Mouse (Mus musculus): ENCODE results near the gene Morf4l1. TPM values are rescaled to one million over a fixed set of nuclear protein-coding genes. Genes with fewer than 3 reads are reported as not detected.

Gene Morf4l1
- polyA plus RNA-seq (2012; rRNA removed), result 448 and 461 TPM in 2 replicates

DNA sequence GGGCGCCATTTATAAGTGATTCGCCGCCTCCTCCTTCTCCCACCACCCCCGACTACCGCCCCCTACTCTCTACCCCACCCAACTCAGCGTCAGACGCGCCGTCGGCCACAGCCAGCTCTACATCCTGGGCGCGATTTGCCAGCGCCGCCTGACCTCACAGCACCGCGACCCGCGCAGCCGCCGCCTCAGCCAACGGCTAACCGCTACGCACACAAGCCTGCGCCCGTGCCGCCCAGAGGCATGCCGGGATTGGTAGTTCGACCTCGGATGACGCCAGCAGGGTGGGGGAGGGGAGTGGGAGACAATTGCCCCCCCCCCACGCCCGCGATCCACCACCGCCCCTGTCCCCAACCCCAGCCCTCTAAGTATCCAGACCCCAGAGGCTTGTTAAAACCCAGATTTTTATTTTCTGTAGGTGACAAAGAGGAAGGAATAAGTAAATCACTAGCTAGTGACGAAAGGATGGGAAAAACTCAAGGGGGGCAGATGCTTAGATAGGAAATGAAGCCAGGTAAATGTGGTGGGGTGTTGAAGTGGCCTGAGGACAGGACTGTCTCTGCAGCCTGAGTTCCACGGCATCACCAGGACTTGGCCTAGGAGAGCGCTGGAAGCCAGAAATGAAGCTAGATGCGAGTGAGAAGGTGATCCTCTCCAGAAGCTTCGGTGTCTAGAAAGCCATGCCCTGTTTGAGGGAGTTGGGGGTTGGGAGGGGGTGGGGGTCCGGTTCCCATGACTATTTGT is at the start of gene Morf4l1:
Gene Morf4l1 (minus strand): TSS at position 208 of the 741 bp plus-strand sequence.
- peak; percentile 97 to 99 for DNase-seq (ENCODE audit: extremely low spot score in 1 of 2, low spot score in 1 of 2)

DNA sequence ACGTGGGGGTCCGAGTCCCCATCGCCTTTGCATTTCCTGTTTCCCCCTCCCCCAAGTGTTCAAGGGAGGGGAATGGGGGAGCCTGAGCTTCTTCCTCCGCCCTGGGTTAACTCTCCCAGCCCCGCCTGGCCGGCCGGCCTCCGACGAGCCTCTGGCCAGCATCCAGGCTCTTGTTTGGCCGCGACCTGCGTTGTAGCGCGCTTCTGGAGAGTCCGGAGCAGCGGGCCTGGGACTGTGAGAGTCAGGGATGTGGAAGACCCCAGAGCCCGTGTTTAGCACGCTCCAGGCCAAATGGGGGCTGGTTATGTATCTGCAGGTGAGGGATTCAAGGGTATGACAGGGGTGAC is 49.1 kb upstream of the Morf4l1 start:
- DNase-seq (ENCODE audit: extremely low spot score in 1 of 2, low spot score in 1 of 2), result no peak

DNA sequence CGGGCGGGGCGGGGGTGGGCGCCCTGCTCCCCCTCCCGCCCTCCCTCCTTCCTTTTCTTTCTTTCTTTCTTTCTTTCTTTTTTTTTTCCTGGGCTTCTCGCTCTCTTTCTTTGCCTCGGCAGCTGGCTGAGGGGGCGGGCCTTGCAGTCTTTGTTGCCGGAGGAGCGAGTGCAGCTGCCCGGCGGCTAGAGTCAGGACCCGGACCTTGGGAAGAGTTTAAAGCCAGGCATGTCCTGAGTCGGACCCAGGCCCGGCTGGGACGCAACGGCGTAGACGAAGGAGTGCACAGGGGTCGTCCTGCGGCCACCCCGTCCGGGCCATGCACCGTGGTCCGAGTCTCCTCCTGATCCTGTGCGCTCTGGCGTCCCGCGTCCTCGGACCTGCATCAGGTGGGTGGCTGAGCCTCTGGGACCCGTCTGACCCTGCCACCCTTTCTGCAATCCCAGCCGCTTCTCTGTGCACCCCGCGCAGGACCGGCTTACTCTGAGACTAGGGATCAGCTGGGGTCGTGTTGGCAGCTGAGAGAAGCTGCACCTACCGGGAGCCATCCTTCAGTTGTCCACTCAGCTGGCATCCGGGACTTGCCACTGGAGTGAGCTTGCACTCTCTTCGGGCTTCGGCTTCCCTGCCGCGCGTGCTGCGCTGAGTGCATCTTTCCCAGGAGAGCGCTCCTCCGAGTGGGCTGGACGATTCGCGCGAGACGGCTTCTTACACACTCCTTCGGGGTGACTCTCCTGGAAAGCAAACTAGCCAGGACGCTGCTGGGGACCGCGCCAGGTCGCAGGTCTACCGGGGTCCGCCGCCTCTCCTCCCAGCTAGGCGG is 48.6 kb upstream of the Morf4l1 start, which contains the start of gene Adamts7:
Gene Adamts7 (plus strand): TSS at position 144 of the 823 bp plus-strand sequence.
- peak in 1 of 2 experiments; percentile 45 for DNase-seq (ENCODE audit: extremely low spot score in 1 of 2, low spot score in 1 of 2)

DNA sequence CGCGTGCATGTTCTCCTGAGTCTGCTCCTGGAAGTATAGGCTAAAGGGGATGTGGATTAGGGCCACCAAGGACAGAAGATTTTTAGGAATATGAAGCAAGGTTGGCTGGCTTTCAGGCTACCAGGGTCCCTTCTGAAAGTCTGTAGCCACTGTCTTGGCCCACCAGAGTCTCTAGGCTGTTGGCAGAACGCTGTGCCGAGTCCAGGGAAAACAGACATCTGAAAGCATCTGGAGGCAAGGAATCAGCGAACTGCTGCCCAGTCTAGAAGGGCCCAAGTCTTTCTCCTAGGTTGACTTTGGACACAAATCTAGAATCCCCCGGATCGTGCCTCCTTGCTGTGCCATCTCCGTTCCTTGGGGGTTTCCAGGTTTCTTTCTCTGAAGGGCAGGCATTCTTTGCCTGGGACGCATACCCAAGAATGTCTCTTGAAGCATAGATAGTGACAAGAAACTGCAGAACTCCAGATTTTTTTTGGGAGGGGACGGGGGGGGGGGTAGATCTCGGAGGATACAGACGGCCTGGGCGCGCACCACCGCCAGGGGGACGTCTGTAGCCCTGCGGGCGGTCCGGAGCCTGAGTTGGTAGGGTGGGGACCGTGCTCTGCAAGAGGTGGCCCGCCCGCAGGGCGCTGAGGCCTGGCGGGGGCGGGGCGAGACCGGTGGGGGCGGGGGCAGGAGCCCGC is 47.8 kb upstream of the Morf4l1 start:
- no peak for DNase-seq (ENCODE audit: extremely low spot score in 1 of 2, low spot score in 1 of 2)

DNA sequence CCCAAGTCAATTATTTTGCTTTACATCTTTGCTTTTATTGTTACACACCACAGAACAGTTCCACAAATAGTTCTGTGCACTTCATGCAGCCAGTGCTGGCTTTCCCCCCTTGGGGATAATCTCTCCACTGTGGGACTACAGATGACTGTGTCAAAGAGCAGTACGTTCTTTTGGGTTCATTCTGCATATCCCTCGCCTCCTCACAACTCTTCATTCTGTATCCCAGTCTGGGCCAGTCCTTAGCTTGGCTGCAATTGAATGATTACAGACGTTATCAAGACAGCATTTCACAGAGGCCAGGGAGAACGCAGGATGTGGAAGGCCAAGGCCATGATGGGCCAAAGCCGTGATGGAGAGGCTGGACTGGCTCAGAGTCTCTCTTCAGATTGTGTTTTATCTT is 32.3 kb upstream of the Morf4l1 start:
- no peak for DNase-seq (ENCODE audit: extremely low spot score in 1 of 2, low spot score in 1 of 2)

DNA sequence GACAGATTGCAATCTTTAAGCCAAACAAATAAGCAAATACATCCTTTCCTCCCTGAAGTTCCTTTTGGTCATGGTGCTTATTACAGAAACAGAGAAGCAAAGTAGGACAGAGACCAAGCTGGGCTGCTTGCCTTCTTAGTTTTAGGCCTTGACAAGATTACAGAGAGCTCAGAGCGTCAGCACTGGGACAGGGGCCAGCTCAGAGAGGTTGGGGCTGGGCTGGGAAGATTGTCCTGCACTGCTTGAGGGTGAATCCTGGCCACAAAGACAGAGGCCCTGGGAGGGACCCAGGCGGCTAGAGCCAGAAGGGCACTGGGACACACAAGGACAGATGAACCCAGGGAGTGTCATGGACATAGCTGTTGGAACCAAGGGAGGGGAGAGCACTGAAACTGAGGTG is 31.2 kb upstream of the Morf4l1 start:
- no peak for DNase-seq (ENCODE audit: extremely low spot score in 1 of 2, low spot score in 1 of 2)

DNA sequence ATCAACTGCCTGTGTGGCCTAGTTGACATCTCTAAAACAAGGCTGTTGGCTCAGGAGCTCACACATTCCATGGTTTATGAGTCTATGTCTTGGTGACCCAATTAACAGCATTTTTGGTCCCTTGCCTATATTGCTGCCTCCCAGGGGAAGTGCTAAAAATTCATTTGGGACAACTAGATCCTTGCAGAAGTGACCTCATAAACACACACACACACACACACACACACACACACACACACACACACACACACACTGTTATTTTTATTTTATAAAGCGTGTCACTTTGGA is 22.0 kb upstream of the Morf4l1 start:
- DNase-seq (ENCODE audit: extremely low spot score in 1 of 2, low spot score in 1 of 2), result no peak

DNA sequence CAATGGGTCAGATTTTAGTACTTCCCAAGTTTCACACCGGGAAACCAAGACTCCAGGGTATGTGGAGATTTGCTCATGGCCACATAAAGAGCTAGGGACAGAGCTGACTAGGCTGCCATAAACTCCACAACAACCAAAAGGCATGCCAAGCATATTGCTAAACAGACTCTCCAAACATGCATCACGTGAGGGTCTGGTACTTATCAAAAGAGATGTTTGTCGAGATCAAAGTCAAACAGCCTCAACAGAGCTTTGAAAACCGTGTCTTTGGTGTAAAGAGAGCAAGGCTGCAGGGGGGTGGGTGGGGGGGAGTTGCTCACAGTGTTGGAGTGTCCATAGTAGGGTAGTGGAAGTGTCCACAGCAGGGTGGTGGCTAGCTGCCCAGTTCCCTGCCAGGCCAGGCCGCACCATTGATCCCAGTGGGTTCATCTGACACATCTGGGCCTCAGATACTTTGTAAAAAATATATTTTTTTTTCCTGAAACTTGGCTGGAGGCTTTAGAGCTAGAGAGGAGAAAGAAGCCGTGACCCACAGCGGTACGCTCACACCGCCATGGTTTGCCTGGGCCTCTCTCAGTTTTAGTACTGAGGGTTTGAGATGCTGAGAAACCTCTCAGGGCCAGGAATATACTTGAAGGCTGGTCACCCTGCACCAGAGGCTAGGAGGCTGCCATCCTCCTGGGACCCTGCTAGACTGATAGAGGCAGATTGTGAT is 21.5 kb upstream of the Morf4l1 start:
- no peak for DNase-seq (ENCODE audit: extremely low spot score in 1 of 2, low spot score in 1 of 2)

DNA sequence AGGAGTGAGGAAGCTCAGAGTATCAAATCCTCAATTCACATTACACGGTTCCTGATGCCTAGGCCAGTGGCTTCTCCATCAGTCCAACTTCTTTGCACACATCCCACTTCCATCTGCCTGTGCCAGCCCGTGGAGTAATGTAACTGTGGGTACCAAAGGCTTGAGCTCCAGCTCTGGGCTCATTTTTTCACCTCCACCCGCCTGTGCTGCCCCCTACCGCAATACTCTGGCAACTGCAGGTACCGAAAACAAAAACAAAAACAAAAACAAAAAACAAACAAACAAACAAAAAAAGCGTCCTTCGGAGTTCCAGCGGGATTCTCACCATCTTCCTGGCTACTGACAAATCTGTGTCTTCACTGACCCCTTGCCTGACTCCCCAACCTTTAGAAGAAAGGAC is 20.9 kb upstream of the Morf4l1 start:
- no peak for DNase-seq (ENCODE audit: extremely low spot score in 1 of 2, low spot score in 1 of 2)

DNA sequence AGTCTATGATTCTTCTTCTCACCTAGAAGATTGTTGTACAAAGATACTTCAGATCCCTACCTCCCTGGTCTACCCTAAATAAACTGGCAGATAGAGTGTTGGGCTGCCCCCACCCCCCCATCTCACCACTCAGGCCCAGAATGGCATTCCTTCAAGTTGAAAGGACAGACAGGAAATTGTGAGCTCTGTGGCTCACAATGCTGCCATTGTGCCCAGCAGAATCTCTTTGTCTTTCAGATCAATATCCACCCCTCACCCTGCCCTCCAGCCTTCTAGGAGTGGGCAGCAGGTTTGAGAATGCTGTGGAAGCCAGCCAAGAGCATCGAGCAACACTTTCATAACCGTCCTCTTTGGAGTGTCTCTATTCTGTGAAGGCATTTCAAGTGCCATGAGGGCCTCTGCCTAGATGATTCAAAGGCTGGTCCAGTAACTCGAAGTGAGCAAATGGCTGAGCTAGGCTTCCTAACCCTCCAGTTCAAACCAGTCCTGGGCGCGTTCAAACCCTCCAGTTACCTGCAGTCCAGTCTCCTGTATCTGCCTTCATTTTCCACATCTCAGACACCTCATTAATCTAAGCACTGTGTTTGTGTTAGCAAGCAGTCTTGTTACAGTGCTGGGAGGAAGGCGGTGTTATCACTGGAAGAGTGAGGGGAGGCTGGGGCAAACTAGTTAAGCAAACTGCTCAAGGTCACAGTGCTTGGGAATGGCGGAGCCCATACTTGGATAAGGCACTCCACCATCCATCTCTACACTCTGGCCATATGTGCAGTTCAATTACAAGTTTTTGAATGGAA is 19.2 kb upstream of the Morf4l1 start:
- no peak for DNase-seq (ENCODE audit: extremely low spot score in 1 of 2, low spot score in 1 of 2)

DNA sequence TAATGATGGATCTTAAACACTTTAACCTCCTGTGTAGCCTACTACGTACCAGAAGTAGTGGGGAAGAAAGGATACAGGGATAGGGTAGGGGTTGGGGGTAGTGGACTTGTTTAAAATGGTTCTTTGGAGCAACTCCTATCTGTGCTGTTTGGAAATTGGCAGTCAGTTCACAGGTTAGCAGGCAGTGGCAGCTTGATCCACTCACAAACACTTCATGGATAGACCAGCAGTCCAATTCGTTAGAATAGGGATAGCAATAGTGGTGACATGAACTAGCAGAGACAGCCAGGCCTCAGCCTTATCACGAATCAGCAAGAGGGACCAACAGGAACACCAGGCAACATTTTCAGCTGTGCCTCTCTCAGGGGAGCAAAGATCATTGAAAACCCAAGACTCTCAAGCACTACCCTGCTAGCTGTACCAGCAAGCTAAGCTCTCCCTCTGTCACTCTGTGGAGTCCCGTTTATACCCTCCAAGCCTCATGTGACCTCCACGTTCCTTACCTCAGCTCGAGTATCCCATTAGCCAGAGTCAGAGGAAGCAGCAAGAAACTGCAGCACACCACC is 14.1 kb upstream of the Morf4l1 start:
- DNase-seq (ENCODE audit: extremely low spot score in 1 of 2, low spot score in 1 of 2), result no peak

DNA sequence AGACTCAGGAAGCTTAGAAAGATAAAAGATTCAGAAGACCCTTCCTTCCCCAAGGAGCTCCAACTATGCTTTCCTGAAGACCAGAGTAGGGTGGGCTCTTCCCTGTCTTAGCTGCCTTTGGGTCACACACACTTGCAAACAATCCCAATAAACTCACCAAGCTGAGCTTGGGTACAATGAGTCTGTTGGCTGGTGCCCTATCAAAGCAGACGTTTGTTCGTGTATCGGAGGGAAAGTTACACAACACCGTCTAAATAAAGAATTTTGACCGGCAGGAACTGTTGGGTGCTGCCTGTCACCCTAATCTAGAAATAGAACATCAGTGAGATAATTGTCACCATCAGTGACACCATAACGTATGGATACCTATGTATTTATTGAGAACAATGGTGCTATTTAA is 12.6 kb upstream of the Morf4l1 start:
- no peak for DNase-seq (ENCODE audit: extremely low spot score in 1 of 2, low spot score in 1 of 2)

DNA sequence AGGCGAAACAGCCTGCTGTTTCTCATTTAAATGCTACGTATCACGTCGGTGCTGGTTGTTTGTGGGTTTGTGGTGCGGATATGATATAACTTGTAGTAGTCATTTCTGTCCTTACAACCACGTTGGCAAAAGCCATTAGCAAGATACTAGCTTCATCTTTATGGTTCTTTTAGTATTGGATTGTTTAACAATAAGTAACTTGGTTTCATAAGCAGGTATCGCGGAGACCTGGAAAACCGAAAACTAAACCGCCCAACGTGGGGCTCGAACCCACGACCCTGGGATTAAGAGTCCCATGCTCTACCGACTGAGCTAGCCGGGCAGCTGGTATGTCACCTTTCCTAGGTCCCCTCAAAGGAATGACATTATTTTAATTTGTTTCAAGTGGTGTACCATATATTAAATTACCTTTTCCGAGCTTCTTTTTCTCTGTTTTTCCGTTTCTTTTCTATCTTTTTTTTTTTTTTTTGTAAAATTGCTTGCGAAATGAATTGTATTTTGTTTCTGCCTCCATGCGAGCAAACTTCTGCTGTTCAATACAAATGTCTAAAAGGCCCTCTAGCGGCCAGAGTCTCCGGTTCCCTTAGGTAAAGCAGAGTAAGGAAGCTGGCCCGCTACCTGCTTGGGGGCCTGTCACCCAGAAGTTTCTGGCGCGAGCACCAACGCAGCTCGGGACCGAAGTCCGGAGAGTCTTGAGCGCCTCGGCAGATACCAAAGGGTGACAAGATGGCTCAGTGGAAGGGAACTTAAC is 11.9 kb upstream of the Morf4l1 start:
- peak; percentile 65 to 92 for DNase-seq (ENCODE audit: extremely low spot score in 1 of 2, low spot score in 1 of 2)

DNA sequence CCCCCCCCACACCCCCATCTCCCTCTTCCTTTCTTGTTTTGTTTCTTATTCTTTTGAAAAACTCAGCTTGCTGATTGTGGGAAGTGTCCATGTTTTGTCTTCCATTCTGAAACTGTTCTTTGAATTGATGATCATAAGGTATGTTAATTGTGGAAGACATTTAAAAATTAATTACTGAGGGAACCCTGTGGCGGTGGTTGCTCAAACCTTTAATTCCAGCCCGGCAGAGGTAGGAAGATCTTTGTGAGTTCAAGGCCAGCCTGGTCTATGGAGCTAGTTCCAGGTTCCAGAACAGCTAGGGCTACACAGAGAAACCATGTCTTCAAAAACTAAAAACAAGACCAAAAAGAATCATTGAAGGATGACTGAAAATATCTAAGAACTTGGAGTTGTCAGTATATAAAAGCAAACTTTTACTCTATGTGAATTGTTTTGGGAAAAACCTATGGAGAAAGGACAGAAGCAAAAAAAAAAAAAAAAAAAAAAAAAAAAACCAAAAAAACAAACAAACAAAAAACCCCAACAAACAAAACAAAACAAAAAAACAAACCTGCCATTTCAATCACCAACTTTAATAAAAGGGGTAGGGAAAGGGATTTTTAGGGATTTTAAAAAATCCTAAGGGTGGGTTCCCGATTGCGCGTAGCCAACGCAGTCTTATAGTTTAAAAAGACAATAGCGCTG is 11.0 kb upstream of the Morf4l1 start:
- DNase-seq (ENCODE audit: extremely low spot score in 1 of 2, low spot score in 1 of 2), result no peak

DNA sequence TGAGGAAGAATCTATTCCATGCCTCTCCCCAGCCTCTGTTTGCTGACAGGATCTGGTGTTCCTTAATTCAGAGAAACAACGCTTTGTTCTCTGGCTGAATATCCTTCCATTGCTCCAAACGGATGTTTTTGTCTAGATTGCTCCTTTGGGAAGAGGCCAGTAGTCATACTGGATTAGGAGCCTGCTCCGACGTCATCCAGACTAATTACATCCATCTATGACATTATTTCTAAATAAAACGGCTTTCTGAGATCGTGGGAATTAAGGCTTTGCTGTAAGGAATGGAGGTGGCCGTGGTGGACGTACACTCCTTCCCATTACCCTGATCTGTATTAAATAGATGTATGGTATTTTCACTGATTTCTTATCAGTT is 10.3 kb upstream of the Morf4l1 start:
- no peak for DNase-seq (ENCODE audit: extremely low spot score in 1 of 2, low spot score in 1 of 2)

DNA sequence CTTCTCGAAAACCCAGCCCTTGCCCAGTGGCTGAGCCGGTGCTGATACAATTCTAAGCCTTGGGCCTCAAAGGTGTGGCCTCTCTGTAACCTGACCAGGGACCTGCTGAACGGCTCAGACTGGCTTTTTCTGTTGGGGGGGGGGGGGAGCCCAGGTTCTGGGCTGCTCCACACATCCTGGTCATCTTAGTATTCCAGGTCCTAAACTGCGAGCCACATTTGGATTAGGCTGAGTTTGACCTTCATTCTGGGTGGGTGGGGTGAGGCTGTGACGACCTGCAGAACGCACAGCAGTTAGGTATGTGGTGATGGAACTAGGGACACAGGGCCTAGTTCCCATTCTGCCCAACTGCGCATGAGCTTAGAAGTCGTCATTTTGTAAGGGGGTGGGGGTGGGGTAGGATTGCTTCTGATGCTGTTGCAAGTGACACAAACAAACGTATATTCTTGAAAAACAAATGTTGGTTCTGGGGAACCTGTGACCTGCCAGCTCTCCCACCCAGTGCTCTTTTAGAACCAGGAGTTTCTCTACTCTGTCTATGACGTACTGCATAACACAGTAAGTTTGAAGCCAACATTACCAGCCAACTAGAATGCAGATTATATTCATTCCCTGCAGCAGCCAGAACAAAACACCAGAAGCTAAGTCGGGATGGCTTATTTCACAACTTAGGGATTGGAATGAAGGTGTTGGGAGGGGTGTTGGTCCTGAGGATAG is 9.7 kb upstream of the Morf4l1 start:
- no peak for DNase-seq (ENCODE audit: extremely low spot score in 1 of 2, low spot score in 1 of 2)

DNA sequence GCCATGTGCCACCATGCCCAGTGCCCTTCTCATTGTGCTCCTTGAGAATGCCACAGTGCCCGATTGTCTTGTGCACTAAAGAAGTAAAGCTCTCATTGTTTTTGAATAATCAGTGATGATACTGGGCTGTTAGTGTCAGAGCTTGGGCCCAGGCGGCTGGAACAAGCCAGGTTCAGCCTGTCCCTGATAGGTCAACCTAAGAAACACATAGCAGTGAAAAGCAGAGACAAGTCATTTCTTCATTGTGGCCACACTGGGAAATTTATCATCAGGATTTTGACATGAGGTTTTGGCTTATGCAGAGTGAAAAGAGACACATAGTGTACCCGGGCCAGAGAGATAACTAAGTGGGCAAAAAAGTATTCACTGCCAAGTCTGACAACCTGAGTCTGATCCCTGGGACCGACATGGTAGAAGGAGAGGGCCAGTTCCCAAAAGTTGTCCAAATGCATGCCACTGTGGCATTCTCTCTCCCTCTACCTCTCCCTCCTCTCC is 7.7 kb upstream of the Morf4l1 start:
- no peak for DNase-seq (ENCODE audit: extremely low spot score in 1 of 2, low spot score in 1 of 2)

DNA sequence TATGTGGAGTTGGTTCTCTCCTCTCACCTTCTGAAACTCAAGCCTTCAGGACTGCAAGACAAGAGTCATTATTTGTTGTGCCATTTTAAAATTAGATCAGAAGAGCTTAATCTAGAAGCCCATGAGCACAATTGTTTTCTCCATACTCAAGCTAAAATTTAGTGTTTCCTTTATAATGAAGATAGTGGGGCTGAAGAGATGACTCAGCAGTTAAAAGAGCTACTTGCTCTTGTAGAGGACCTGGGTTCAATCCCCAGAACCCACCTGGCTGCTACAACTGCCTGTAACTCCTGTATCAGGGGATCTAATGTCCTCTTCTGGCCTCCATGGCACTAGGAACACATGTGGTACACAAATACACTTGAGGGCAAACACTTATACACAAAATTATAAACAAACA is 2.7 kb upstream of the Morf4l1 start:
- no peak for DNase-seq (ENCODE audit: extremely low spot score in 1 of 2, low spot score in 1 of 2)

Data from frontal cortex, adult 2 months (tissue).